Mouse (Mus musculus) kidney, adult 2 months (tissue): ENCODE measurements around the gene Gon7. TPM values are rescaled to one million over a fixed set of nuclear protein-coding genes. Genes with fewer than 3 reads are reported as not detected.

Experiments
- DNase-seq: peaks from one replicate; pipeline ENCODE4 v3.0.0; 2021
- H3K27ac ChIP-seq: fragments of 200-500 bp; 2 replicates; pipeline ENCODE4 v1.5.1; 2012; ENCODE audit warnings: low read depth, low read length, control low read depth, inconsistent platforms; ENCODE audit not compliant: insufficient read depth
- H3K27me3 ChIP-seq: fragments of 200-500 bp; replicated peaks from 2 replicates; pipeline ENCODE4 v1.6.1; 2012; ENCODE audit warnings: mild to moderate bottlenecking, moderate library complexity, low read length, inconsistent platforms; ENCODE audit not compliant: control insufficient read depth, insufficient read depth
- H3K36me3 ChIP-seq: fragments of 200-500 bp; 2 replicates; pipeline ENCODE4 v1.6.1; 2012; ENCODE audit warnings: mild to moderate bottlenecking, moderate library complexity, low read length, inconsistent platforms; ENCODE audit not compliant: control insufficient read depth, insufficient read depth
- H3K4me1 ChIP-seq: fragments of 200-500 bp; 2 replicates; pipeline ENCODE4 v1.6.1; 2011; ENCODE audit warnings: low read length; ENCODE audit not compliant: control insufficient read depth, insufficient read depth
- H3K4me3 ChIP-seq: fragments of 200-500 bp; 2 replicates; pipeline ENCODE4 v1.5.1; 2011; ENCODE audit warnings: mild to moderate bottlenecking, low read depth, low read length, control low read depth; ENCODE audit not compliant: insufficient read depth
- CTCF ChIP-seq: fragments of 200-500 bp; conservative IDR thresholded peaks from 2 replicates; pipeline ENCODE4 v1.5.1; 2011; ENCODE audit warnings: low read depth, mild to moderate bottlenecking, control low read depth, low read length, moderate library complexity, mixed read lengths; ENCODE audit not compliant: insufficient read depth, insufficient read length
- POLR2A ChIP-seq: fragments of 200-500 bp; IDR thresholded peaks from one replicate; pipeline ENCODE4 v1.6.1; 2011; ENCODE audit warnings: low read depth, low read length, control low read depth
- WGBS: fragments of 180-500 bp; shearing (Covaris S2); methylation state at CpG from one replicate; pipeline ENCODE4 v1.1.7; 2018; 5-methylcytosine and 5-hydroxymethylcytosine counted together
- polyA plus RNA-seq: library from polyadenylated mRNA; depleted of rRNA; stranded (reverse); fragments of >200 nt; gene quantifications from 2 replicates; pipeline ENCODE4 v1.2.3, GENCODE M21; 2012

The Gon7 gene
- polyA plus RNA-seq, 1 experiment, result 10.4 TPM

DNA sequence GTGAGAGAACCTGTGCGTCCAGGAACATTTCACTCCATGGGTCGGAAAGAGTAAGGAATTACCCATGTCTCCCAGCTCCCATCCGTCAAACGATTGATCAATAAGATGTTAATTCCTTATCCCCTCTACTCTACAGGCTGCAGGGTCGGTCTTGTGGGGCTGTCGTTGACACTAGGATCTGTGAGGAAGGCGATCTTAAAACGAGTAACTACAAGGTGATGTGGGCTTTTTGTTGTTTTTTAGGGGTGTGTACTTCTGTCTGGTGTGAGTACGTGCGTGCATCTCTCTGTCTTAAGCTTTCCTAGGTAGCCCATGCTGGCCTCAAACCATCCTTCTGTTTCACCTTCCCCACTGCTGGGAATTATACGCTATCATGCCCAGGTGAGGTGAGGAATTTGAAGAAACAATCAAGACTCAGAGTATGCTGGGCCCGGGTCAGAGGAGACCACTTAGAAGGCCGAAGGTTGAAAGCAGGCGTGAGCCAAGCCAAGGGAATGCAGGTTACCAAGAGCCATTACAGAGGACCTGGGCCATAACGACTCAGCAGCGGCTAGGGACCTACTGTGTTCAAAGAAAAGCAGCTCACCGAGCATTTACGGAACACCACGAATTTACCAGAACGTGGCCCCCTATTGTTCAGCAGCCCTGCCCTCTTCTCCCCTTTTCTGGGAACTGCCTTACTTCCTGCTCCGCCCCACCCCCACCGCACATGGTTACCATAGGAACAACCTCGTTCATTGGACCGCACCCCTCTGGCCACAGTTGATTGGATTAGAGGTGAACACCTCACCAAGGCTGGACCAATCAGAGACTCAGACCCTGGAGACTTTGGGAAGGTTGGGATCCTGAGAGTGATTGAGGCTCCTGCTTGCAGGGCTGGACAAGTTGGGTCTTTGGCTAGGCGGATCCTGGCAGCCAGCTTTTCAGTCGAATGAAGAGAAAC lies 27.5 kb downstream of the Gon7 start:
- Histone ChIP-seq H3K27me3 (no peaks in the 10 kb centered on the region), H3K4me1 (peaks cover 10% of the 10 kb centered on the region), H3K27ac (peak overlapping the region; percentile 44; the same call in 1 of the 2 replicates), H3K36me3 (no peaks in the 10 kb centered on the region), H3K4me3 (peak overlapping the region; percentile 11; the same call in 1 of the 2 replicates)
- TF ChIP-seq POLR2A (no peak), CTCF (no peak)
- WGBS, result 43% methylated on average over 26 of the region's 26 CpGs
- peak; percentile 84 for DNase-seq

DNA sequence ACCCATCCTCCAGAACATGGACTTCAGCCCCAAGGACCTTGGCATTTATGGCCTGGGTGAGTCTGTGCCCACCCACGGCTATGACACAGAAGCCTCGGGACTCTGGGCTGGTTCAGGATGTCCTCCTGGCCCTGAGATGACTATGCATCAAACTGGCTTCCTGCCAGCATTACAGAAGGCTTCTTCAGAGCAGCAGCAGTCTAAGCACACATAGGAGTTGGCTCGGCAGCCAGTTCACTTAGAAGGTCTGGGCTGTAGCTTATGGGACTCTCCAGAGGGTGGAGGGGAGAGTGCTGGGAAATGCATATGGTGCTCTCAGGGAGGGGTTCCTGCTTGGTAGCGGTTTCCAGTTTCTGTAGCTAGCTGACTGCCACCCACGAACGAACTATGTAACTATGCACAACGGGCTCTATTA lies 31.8 kb downstream of the Gon7 start:
- H3K36me3 ChIP-seq, result no peaks in the 10 kb centered on the region
- no peak overlapping the region for H3K4me3 ChIP-seq
- H3K4me1 ChIP-seq, result peaks cover 6% of the 10 kb centered on the region
- no peak for DNase-seq
- H3K27me3 ChIP-seq, result no peaks in the 10 kb centered on the region
- TF ChIP-seq POLR2A (no peak), CTCF (no peak)
- no peak overlapping the region for H3K27ac ChIP-seq
- WGBS, result 64% methylated on average over 7 of the region's 7 CpGs

- TF ChIP-seq POLR2A (no peak), CTCF (no peak)
- DNase-seq, result no peak
- H3K27me3 ChIP-seq, result no peaks in the 10 kb centered on the region
- WGBS, result 94% methylated on average over 6 of the region's 6 CpGs
- H3K27ac ChIP-seq, result no peak overlapping the region
- H3K36me3 ChIP-seq, result no peaks in the 10 kb centered on the region
- H3K4me3 ChIP-seq, result no peak overlapping the region
- no peaks in the 10 kb centered on the region for H3K4me1 ChIP-seq
Observed at GRCm38 (mm10) chr12:102725146-102725545, 32.5 kb downstream of the Gon7 start.

GRCm38 (mm10) chr12:102723861-102724260 lies 33.7 kb downstream of the Gon7 start:
- H3K36me3 ChIP-seq, result no peaks in the 10 kb centered on the region
- no peak for DNase-seq
- no peak for TF ChIP-seq POLR2A
- no peak for TF ChIP-seq CTCF
- no peaks in the 10 kb centered on the region for H3K27me3 ChIP-seq
- H3K4me3 ChIP-seq, result no peak overlapping the region
- no peak overlapping the region for H3K27ac ChIP-seq
- H3K4me1 ChIP-seq, result no peaks in the 10 kb centered on the region
- WGBS, result 56% methylated on average over 6 of the region's 6 CpGs

DNA sequence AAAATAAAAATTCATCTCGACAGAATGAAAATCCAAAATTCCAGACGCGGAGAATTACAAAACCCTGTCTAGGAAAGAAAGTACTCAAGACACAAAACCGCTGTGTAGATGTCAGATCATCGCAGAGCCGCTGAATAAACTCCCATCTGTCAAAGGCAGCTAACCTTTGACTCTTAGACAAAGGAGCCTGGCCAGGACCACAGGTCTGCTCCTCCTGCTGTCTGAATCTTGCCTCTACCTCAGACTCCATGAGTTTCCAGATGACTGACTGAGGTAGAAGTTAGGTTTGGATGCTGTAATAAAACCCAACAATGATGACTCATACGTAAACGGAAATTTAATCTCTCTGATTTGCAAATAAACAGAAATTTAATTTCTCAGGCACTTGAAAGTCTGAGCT lies 34.6 kb downstream of the Gon7 start:
- Histone ChIP-seq H3K27ac (no peak overlapping the region), H3K27me3 (no peaks in the 10 kb centered on the region)

GRCm38 (mm10) chr12:102722451-102722850 lies 35.2 kb downstream of the Gon7 start:
- no peaks in the 10 kb centered on the region for H3K27me3 ChIP-seq
- DNase-seq, result no peak
- no peak overlapping the region for H3K4me3 ChIP-seq
- 54% methylated on average over 11 of the region's 11 CpGs for WGBS
- no peaks in the 10 kb centered on the region for H3K36me3 ChIP-seq
- no peak for TF ChIP-seq POLR2A
- no peaks in the 10 kb centered on the region for H3K4me1 ChIP-seq
- H3K27ac ChIP-seq, result no peak overlapping the region

More for the DNA sequence above, 34.6 kb downstream of the Gon7 start:
- no peak overlapping the region for H3K4me3 ChIP-seq
- no peak for DNase-seq
- 62% methylated on average over 8 of the region's 8 CpGs for WGBS
- no peaks in the 10 kb centered on the region for H3K36me3 ChIP-seq
- TF ChIP-seq CTCF (no peak), POLR2A (no peak)
- no peaks in the 10 kb centered on the region for H3K4me1 ChIP-seq

DNA sequence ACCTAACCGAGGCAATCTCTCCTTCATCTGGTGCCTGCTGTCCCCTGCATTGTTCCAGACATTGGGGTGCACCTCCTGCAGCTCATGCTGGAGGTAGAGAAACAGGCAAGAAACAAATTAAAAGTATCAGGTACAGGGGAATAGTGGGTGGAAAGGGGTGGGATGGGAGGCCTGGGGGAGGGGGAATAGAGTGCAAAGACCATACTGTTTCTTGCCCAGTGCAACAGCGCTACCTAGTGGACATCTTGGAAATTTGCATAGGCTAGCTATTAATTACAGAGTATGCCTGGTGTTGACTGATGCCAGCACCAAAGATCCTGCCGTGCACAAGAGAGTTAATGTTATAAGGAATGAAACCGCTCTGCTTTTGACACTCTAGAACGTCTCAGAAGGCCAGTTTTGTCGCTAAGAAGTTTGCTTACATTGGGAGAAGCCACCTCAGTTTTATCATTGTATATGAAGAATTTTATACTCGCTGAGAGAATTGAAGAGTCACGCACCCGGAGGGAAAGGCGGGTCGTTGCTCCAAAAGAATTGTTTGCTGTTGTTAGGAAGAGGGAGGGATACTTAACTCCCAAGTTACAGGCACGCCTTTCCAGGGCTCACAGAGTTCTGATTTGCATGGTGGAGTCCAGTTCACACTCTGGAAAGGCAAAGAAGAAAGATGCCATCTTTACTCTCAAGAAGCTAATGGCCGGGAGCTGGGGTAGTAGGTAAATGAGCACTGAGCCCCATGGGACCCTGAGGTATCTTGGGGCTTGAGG lies 37.9 kb downstream of the Gon7 start:
- H3K27ac ChIP-seq, result no peak overlapping the region
- no peaks in the 10 kb centered on the region for H3K36me3 ChIP-seq
- H3K27me3 ChIP-seq, result no peaks in the 10 kb centered on the region
- no peaks in the 10 kb centered on the region for H3K4me1 ChIP-seq
- DNase-seq, result peak; percentile 49
- TF ChIP-seq POLR2A (no peak), CTCF (peak; percentile 72)
- no peak overlapping the region for H3K4me3 ChIP-seq
- WGBS, result 29% methylated on average over 13 of the region's 13 CpGs
